Mouse (Mus musculus): ENCODE measurements around the gene Mettl25. TPM values are rescaled to one million over a fixed set of nuclear protein-coding genes. Genes with fewer than 3 reads are reported as not detected.
A peak's percentile ranks its signal among the peaks of the same experiment; 100 is the strongest.

Mettl25 gene
- polyA plus RNA-seq, 2 experiments: 11.2 to 13.2 TPM

GRCm38 (mm10) chr10:105797250-105797924 lies 43.8 kb downstream of the Mettl25 start:
- Histone ChIP-seq H3K27me3 (ENCODE audit: control insufficient read depth, insufficient read depth, low read length) (no peaks in the 10 kb centered on the region), H3K9ac (ENCODE audit: low read depth, low read length, severe bottlenecking) (no peak overlapping the region), H3K27ac (replicated peaks; ENCODE audit: low read depth, low read length) (no peak overlapping the region), H3K4me3 (replicated peaks; ENCODE audit: low read length) (no peak overlapping the region), H3K4me2 (replicated peaks; ENCODE audit: low read depth, low read length, severe bottlenecking) (no peak overlapping the region), H3K36me3 (ENCODE audit: control insufficient read depth, insufficient read depth, low read length) (0 out of 2 replicates have a peak, but pooled peaks cover 3% of the 10 kb centered on the region), H3K4me1 (ENCODE audit: control insufficient read depth, insufficient read depth, low read length) (peaks cover 4% of the 10 kb centered on the region; the same call in 1 of the 2 replicates), H3K9me3 (ENCODE audit: control insufficient read depth, low read length) (no peaks in the 10 kb centered on the region)
- DNase-seq (ENCODE audit: low spot score) (no peak), ATAC-seq (ENCODE audit: low FRiP score, low read depth) (no peak)
- no peak for TF ChIP-seq POLR2A (IDR thresholded peaks at IDR 0.05; ENCODE audit: borderline replicate concordance, extremely low read depth, insufficient read depth, insufficient read length)
- WGBS: 45% methylated on average over 8 of the region's 8 CpGs

GRCm38 (mm10) chr10:105793776-105794552 lies 47.2 kb downstream of the Mettl25 start:
- no peak overlapping the region for H3K9ac ChIP-seq (ENCODE audit: low read depth, low read length, severe bottlenecking)
- no peak overlapping the region for H3K4me3 ChIP-seq (replicated peaks; ENCODE audit: low read length)
- no peak overlapping the region for H3K27ac ChIP-seq (replicated peaks; ENCODE audit: low read depth, low read length)
- ATAC-seq (ENCODE audit: low FRiP score, low read depth): no peak
- no peaks in the 10 kb centered on the region for H3K27me3 ChIP-seq (ENCODE audit: control insufficient read depth, insufficient read depth, low read length)
- H3K9me3 ChIP-seq (ENCODE audit: control insufficient read depth, low read length): no peaks in the 10 kb centered on the region
- WGBS: 54% methylated on average over 15 of the region's 15 CpGs
- peaks cover 6% of the 10 kb centered on the region; the same call in 1 of the 2 replicates for H3K36me3 ChIP-seq (ENCODE audit: control insufficient read depth, insufficient read depth, low read length)
- no peak for DNase-seq (ENCODE audit: low spot score)
- no peaks in the 10 kb centered on the region for H3K4me1 ChIP-seq (ENCODE audit: control insufficient read depth, insufficient read depth, low read length)
- no peak overlapping the region for H3K4me2 ChIP-seq (replicated peaks; ENCODE audit: low read depth, low read length, severe bottlenecking)
- TF ChIP-seq POLR2A (IDR thresholded peaks at IDR 0.05; ENCODE audit: borderline replicate concordance, extremely low read depth, insufficient read depth, insufficient read length): no peak

DNA sequence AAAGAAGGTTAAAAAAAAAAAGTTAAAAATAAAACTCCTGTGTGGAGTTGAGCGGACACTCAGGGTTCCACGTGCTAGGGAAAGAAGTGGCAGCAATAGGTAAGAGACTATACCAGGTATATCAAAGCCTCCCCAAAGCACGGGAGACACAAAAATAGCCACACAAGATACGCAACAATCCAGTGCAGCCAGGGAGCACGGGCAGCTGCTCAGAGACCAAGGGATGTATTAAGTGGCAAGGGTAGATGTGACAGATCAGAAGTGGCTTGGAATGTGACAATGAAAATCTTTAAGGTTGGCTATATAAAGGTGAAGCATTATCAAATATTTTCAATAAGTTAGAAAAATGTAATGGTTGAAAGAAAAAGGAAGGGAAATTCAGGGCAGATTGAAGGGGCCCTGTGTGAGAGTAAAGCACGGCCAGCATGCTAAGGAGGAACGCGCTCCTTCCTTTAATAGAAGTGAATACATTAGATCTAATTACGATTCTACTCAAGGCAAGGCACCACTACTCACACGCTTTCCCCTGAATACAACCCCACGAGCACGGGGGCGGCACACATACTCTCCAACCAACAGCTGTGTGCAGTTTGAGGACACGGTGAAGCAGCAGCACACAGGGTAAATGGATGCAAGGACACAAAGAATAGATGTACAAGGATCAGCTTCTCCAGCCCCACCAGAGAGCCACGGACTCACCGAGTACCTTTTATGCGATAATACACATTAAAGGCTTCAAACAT lies 52.3 kb downstream of the Mettl25 start:
- Histone ChIP-seq H3K4me2 (replicated peaks; ENCODE audit: low read depth, low read length, severe bottlenecking) (no peak overlapping the region), H3K9me3 (ENCODE audit: control insufficient read depth, low read length) (no peaks in the 10 kb centered on the region), H3K4me3 (replicated peaks; ENCODE audit: low read length) (no peak overlapping the region), H3K4me1 (ENCODE audit: control insufficient read depth, insufficient read depth, low read length) (no peaks in the 10 kb centered on the region), H3K27me3 (ENCODE audit: control insufficient read depth, insufficient read depth, low read length) (no peaks in the 10 kb centered on the region), H3K27ac (replicated peaks; ENCODE audit: low read depth, low read length) (no peak overlapping the region), H3K36me3 (ENCODE audit: control insufficient read depth, insufficient read depth, low read length) (peaks cover 6% of the 10 kb centered on the region; the same call in 1 of the 2 replicates), H3K9ac (ENCODE audit: low read depth, low read length, severe bottlenecking) (no peak overlapping the region)
- DNase-seq (ENCODE audit: low spot score): no peak
- 85% methylated on average over 17 of the region's 17 CpGs for WGBS
- ATAC-seq (ENCODE audit: low FRiP score, low read depth): no peak
- TF ChIP-seq POLR2A (IDR thresholded peaks at IDR 0.05; ENCODE audit: borderline replicate concordance, extremely low read depth, insufficient read depth, insufficient read length): no peak

DNA sequence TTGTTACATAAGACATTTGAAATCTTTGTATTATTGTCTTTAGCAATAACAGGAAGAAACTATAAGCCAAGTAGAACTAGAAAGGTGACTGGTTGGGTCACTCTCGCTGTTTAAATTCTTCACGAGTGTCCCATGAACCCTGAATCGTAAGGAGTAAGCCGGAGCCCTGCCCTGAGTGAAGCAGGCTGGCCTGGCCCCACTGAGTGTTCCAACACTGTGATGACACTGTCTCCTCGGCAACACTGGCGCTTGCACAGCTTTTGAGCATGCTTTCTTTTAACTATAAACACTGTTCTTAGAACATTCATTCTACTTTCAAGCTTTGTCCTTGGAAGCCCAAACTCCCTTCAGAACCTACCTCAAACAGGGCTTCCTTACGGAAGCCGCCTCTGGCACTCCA lies 57.4 kb downstream of the Mettl25 start:
- Histone ChIP-seq H3K27me3 (ENCODE audit: control insufficient read depth, insufficient read depth, low read length) (no peaks in the 10 kb centered on the region), H3K36me3 (ENCODE audit: control insufficient read depth, insufficient read depth, low read length) (no peaks in the 10 kb centered on the region), H3K9ac (ENCODE audit: low read depth, low read length, severe bottlenecking) (no peak overlapping the region), H3K9me3 (ENCODE audit: control insufficient read depth, low read length) (no peaks in the 10 kb centered on the region), H3K4me1 (ENCODE audit: control insufficient read depth, insufficient read depth, low read length) (no peaks in the 10 kb centered on the region), H3K4me2 (replicated peaks; ENCODE audit: low read depth, low read length, severe bottlenecking) (no peak overlapping the region), H3K4me3 (replicated peaks; ENCODE audit: low read length) (no peak overlapping the region), H3K27ac (replicated peaks; ENCODE audit: low read depth, low read length) (no peak overlapping the region)
- DNase-seq (ENCODE audit: low spot score): no peak
- no peak for ATAC-seq (ENCODE audit: low FRiP score, low read depth)
- 89% methylated on average over 8 of the region's 8 CpGs for WGBS
- no peak for TF ChIP-seq POLR2A (IDR thresholded peaks at IDR 0.05; ENCODE audit: borderline replicate concordance, extremely low read depth, insufficient read depth, insufficient read length)

GRCm38 (mm10) chr10:105774382-105774781 lies 66.8 kb downstream of the Mettl25 start:
- Histone ChIP-seq H3K4me3 (replicated peaks; ENCODE audit: low read length) (no peak overlapping the region), H3K4me2 (replicated peaks; ENCODE audit: low read depth, low read length, severe bottlenecking) (no peak overlapping the region), H3K9me3 (ENCODE audit: control insufficient read depth, low read length) (no peaks in the 10 kb centered on the region), H3K9ac (ENCODE audit: low read depth, low read length, severe bottlenecking) (no peak overlapping the region), H3K27ac (replicated peaks; ENCODE audit: low read depth, low read length) (no peak overlapping the region), H3K36me3 (ENCODE audit: control insufficient read depth, insufficient read depth, low read length) (no peaks in the 10 kb centered on the region), H3K27me3 (ENCODE audit: control insufficient read depth, insufficient read depth, low read length) (no peaks in the 10 kb centered on the region), H3K4me1 (ENCODE audit: control insufficient read depth, insufficient read depth, low read length) (no peaks in the 10 kb centered on the region)
- WGBS: 16% methylated on average over 6 of the region's 6 CpGs
- TF ChIP-seq POLR2A (IDR thresholded peaks at IDR 0.05; ENCODE audit: borderline replicate concordance, extremely low read depth, insufficient read depth, insufficient read length): no peak
- DNase-seq (ENCODE audit: low spot score): peak; percentile 80
- peak; percentile 62; the same call in 1 of the 2 replicates for ATAC-seq (ENCODE audit: low FRiP score, low read depth)

Data from limb, embryonic 14.5 days (tissue).